Mouse (Mus musculus) adipocyte (in vitro differentiated cells): Measurements from ENCODE around the gene Myom1.

Experiments
- DNase-seq: peaks from one replicate; pipeline ENCODE4 v3.0.0-alpha.2; 2016; ENCODE audit warnings: low spot score

Gene Myom1

GRCm38 (mm10) chr17:71017457-71017998 lies 15.1 kb downstream of the Myom1 start:
- DNase-seq: no peak

DNA sequence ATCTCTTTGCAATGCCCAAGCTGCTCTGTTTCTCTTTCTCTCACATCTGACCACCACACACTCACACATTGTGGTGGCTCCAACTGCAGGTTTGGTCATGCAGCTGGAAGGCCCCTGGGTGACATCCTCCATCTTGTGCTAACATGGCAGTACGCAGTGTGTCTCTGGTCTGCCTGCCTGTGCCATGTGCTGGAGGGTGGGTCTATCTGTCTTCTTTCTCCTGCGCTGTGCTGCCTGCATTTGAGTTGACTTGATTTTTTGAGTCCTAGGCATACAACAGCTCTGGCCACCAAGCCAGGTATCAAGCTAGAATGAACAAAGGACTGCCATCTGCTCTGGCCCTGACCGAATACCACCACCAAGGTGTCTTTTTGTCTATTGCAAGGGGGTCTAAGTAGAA lies 15.7 kb downstream of the Myom1 start:
- no peak for DNase-seq

GRCm38 (mm10) chr17:71018616-71019308 lies 16.3 kb downstream of the Myom1 start:
- DNase-seq: no peak

DNA sequence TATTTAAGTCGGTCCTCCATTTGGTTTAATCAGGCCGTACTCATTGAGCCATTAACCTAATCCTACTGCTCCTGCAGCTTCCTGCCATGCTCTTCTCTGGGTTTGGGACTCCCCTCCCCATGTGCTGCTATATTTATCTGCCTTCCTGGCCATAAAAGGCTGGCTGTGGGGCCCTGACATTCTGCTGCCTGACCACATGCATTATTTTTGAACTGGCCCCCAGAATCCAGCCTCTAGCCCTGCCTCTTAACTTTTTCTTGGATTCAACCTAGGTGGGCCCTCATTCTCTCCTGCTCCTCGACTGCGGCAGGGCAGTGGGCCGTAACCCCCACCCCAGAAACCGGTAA lies 16.8 kb downstream of the Myom1 start:
- no peak for DNase-seq

- no peak for DNase-seq
Observed at GRCm38 (mm10) chr17:71019860-71020259, 17.4 kb downstream of the Myom1 start.

DNA sequence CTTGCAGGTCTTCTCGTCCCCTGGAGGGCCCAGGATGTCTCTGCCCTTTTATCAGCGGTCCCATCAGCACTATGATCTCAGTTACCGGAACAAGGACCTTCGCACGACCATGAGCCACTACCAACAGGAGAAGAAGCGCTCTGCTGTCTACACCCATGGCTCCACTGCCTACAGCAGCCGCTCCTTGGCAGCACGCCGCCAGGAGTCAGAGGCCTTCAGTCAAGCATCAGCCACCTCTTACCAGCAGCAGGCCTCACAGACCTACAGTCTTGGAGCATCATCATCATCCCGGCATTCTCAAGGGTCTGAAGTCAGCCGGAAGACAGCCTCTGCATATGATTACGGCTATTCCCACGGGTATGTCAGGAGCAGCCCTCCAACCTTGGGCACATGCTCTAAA lies 20.4 kb downstream of the Myom1 start:
- DNase-seq: no peak

- no peak for DNase-seq
Observed at GRCm38 (mm10) chr17:71024071-71024470, 21.6 kb downstream of the Myom1 start.

DNA sequence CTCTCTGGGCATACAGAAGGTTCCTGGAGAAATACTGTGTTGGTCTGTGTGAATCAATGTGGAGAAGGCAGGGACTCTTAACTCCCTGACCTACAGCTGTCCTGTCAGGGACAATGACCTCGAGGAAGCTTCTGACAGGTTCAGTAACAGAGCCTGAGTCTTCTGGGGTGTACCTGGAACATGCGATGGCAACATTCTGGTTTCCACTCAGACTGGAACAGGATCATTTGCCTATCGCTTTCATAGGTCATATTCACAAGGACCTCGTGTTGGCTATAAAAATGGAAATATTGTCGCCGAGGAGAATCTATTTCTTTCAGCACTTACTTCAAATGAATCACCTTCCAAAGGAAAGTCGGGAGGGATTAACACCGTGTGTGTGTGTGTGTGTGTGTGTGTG lies 23.5 kb downstream of the Myom1 start:
- DNase-seq: no peak

DNA sequence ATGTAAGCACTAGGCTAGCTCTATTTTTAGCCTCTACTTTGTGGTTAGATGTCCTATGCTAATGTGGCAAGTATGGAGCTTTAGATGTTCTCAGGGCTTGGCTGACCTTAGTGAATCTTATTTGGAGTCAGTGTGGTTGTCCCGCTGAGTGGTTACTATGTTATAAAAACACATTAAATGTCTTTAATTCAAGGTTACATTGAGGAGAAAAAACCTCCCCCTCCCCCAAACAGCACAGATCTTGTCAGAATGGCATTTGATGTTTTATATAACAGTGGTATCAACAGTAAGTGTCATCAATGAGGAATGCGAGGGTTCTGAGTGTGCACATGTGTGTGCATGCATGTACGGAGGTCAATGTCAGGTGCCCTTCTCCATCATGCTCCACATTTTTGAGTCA lies 24.8 kb downstream of the Myom1 start:
- DNase-seq: no peak

DNA sequence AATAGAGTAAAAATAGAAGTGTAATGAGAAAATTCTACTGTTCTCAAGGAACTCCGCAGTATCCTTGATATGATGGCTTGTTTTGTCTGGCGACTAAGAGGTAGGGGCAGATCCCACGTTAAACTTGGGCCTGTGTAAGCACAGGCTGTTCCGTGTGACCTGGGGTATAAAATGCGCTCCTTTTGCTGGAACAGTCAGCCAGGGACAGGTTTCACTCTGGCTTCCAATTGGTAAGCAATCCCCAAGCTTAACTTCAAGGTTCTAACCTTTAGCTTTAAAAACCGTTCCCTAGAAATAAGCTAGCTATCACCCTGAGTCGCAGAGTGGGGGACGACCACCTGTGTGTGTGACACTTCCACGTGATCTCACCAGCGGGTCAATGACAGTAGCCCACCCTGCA lies 30.3 kb downstream of the Myom1 start:
- no peak for DNase-seq

GRCm38 (mm10) chr17:71034472-71034871 lies 32.0 kb downstream of the Myom1 start:
- DNase-seq: no peak

GRCm38 (mm10) chr17:71037188-71037587 lies 34.8 kb downstream of the Myom1 start:
- no peak for DNase-seq

DNA sequence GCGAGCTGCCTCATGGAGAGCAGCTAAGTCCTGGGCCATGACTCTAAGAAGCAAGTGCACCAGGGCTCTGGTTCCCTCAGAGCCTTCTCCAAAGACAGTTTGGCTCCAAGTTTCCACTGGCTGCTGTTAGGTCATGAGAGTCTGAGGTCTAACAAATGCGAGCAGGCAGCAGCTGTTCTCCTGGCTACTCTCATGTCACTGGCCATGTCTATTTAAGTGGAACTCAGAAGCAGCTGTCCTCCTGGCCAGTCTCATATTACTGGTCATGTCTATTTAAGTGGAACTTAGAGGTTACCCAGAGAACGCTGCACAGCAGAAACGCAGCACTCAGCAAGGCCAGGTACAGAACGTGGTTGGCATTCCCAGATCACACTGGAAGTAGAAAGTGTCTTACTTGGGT lies 36.4 kb downstream of the Myom1 start:
- DNase-seq: no peak

GRCm38 (mm10) chr17:71039851-71040581 lies 37.6 kb downstream of the Myom1 start:
- no peak for DNase-seq

GRCm38 (mm10) chr17:71040582-71040880 lies 38.1 kb downstream of the Myom1 start:
- DNase-seq: no peak

GRCm38 (mm10) chr17:71042645-71043044 lies 40.2 kb downstream of the Myom1 start:
- DNase-seq: no peak

DNA sequence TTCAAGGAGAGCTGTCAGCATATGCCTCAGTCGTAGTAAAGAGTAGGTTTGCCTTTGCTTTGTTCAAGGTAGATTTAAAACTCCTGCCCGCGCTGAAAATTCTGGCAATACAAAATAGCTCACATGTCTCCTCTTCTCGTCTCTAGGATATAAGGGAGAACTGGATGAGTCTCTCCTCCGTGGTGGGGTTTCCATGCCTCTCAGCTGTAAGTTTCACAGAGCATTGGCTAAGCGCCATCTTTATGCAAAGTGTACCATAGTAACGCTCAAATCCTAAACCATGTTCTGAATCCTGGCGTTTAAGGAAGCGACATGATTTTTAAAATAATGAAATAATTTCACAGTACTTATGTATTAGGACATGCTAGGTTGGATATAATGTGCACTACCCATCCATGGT lies 43.2 kb downstream of the Myom1 start:
- no peak for DNase-seq

DNA sequence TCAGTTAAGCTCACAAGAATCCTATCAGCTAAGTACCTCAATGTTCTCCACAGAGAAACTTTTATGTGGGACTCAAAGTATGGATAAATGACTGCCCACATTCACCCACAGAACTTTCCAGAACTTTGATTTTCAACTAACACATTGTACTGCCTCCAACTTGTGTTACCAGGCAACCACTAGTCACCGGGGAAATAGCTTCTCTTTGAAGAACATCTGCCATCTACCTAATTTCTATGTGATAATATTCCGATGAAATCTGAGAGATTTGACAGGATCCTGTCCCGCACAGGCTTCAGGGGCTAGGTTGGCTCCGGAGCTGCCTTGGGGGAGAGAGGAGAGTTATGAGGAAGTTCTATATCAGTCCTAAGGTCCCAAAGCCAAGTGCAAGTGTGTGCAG lies 44.4 kb downstream of the Myom1 start:
- no peak for DNase-seq

- no peak for DNase-seq
Observed at GRCm38 (mm10) chr17:71049292-71049691, 46.9 kb downstream of the Myom1 start.

DNA sequence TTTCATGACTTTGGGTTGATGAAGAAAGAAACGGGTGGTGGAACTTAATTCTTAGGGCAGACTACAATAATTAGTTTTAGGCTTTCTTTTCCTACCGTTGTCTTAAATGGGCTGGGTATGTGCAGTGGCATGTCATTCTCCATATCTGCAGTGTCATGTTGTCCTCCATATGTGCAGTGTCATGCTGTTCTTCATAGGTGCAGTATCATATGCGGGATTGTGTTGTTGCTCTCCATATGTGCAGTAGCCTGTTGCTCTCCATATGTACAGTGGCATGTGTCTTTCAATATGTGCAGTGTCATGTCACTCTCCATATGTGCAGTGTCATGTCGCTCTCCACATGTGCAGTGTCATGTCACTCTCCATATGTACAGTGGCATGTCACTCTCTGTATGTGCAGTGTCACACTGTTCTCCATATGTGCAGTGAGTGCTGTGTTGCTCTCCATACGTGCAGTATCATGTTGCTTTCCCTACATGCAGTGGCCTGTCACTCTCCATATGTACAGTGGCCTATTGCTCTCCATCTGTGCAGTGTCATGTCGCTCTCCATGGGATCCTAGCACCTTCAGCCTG lies 50.8 kb downstream of the Myom1 start:
- no peak for DNase-seq

- DNase-seq: no peak
Observed at GRCm38 (mm10) chr17:71055203-71055894, 52.9 kb downstream of the Myom1 start.

- DNase-seq: no peak
Observed at GRCm38 (mm10) chr17:71056405-71056804, 54.0 kb downstream of the Myom1 start.

- DNase-seq: no peak
Observed at GRCm38 (mm10) chr17:71057758-71058157, 55.3 kb downstream of the Myom1 start.
